Mouse (Mus musculus) lung, adult 2 months (tissue): ENCODE measurements around the gene Nhs. TPM values are rescaled to one million over a fixed set of nuclear protein-coding genes. Genes with fewer than 3 reads are reported as not detected.

Experiments
- DNase-seq: peaks from one replicate; pipeline ENCODE4 v3.0.0; 2022
- H3K4me1 ChIP-seq: fragments of 200-500 bp; 2 replicates; pipeline ENCODE4 v1.6.1; 2011; ENCODE audit warnings: low read length; ENCODE audit not compliant: control insufficient read depth, insufficient read depth
- H3K4me3 ChIP-seq: fragments of 200-500 bp; replicated peaks from 2 replicates; pipeline ENCODE3; 2011; ENCODE audit warnings: low read depth, mild to moderate bottlenecking, control low read depth, low read length; ENCODE audit errors: extremely low read depth
- CTCF ChIP-seq: fragments of 200-500 bp; IDR thresholded peaks from 2 replicates; pipeline ENCODE4 v1.5.1; 2011; ENCODE audit warnings: mild to moderate bottlenecking, low read length, control low read depth; ENCODE audit not compliant: insufficient read depth
- POLR2A ChIP-seq: fragments of 200-500 bp; IDR thresholded peaks from 2 replicates; pipeline ENCODE4 v1.6.1; 2011; ENCODE audit warnings: low read depth, mild to moderate bottlenecking, control low read depth, low read length, borderline replicate concordance; ENCODE audit errors: extremely low read depth
- WGBS: fragments of 180-500 bp; shearing (Covaris S2); methylation state at CpG from one replicate; pipeline ENCODE4 v1.1.7; 2018; 5-methylcytosine and 5-hydroxymethylcytosine counted together
- polyA plus RNA-seq: library from polyadenylated mRNA; depleted of rRNA; stranded (reverse); fragments of >200 nt; gene quantifications from 2 replicates; pipeline ENCODE4 v1.2.3, GENCODE M21; 2012

Nhs gene
- polyA plus RNA-seq, 1 experiment, result 0.33 TPM

DNA sequence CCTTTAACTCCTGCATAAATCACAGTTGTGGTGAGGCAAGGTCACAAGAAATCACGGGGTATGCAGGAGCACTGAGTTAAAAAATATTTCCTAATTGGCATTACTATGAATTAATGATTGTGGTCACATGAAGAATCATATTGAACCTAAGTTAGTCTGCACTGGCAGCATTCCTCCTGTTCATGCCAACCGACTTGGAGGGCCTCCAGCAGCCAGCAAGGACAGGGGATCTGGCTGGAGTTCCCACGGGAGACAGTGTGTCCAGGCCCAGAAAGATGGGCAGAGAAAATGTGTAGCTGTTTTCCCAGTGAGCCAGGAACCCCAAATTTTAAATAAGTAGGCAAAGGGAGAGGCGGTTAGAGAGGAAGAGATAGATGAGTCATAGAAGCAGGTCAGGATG, 249.6 kb downstream of the Nhs start:
- no peak for TF ChIP-seq POLR2A
- TF ChIP-seq CTCF, result no peak
- Histone ChIP-seq H3K4me3 (no peak overlapping the region), H3K4me1 (no peaks in the 10 kb centered on the region)
- no peak for DNase-seq
- 71% methylated on average over 4 of the region's 4 CpGs for WGBS

DNA sequence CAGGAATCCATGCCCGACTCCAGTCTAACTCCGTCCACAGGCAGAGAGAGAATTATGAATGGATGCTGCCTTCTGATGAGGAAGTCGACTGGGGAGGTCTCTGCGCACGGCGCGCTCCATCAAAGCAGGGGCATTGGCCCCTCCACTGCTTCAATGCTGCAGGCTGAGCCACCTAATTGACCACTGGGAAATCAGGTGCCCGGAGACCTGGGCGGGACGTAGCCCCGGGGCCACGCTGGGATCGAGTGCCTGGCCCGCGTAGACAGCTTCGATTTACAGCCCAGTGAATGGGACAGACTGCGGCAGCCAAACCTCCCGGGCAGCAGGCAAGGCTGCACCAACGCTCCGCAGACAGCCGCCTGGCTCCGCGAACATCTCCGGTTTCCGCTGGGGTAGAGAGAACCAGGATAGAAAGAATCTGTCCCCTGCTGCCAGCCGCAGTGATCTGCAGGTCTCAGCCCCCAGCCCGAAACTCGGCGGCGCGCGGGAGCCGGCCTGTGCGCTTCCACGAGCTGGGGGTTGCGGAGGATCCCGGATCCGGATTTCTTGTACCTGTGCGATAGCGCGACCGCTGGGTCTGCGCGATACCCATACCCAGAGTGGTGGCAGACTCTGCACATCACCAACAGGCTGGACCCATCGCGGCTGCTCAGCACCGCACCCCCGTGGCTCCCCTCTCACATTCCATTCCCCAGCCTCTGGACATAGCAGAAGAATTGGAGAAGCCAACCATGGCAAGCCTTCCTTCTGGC, 250.7 kb downstream of the Nhs start:
- no peaks in the 10 kb centered on the region for H3K4me1 ChIP-seq
- TF ChIP-seq POLR2A (no peak), CTCF (no peak)
- 24% methylated on average over 48 of the region's 48 CpGs for WGBS
- no peak overlapping the region for H3K4me3 ChIP-seq
- DNase-seq, result no peak

DNA sequence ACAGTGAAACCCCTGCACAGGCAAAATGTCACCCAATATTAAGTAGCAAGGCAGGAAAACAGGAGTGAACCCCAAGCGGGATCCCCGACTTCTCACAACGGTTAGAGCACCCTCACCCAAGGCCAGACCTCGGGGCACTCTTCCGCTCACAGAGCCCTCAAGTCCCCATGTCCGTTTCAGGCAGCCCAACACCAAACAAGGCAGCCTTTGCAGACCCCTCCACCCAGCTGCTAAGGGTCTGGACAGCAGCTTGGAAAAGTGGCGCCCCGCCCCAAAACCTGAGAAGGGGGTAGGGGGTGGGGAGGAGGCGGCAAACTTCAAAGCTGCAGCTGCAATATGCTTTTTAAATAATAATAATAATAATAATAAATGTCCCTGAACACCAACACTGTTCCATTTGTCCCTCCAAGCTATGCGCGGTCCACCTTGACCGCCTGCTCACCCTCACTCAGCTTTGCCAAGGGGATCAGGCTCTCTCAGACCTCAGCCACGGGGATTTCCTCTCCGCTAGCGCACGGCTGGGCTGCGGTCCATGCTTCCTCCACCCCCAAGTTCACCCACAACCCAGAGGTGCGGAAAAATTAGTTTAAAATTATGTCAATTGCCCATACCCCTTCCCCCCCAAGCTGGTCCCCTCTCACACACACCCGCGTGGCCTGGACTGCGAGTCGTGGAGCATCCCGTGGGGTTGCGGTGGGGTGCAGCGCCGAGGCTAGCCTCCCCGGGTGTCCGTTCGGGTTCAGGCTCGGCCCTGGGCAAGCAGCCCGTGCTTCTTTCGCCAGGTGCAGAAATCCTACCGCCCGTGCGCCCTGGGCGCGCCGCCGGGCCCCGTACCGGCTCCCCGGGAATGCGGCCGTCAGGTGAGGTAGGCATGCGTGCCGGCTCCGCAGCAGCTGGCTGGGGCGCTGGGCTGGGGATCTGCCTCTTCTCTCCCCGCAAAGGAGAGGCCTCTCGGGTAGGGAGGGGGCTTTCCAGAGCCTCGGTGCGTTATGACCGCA, 251.6 kb downstream of the Nhs start:
- no peak overlapping the region for H3K4me3 ChIP-seq
- no peak for DNase-seq
- no peak for TF ChIP-seq CTCF
- no peak for TF ChIP-seq POLR2A
- WGBS, result 33% methylated on average over 53 of the region's 53 CpGs
- no peaks in the 10 kb centered on the region for H3K4me1 ChIP-seq

- TF ChIP-seq POLR2A (no peak), CTCF (no peak)
- peaks cover 2% of the 10 kb centered on the region; the same call in 1 of the 2 replicates for H3K4me1 ChIP-seq
- DNase-seq, result no peak
- 43% methylated on average over 2 of the region's 2 CpGs for WGBS
- no peak overlapping the region for H3K4me3 ChIP-seq
Observed at GRCm38 (mm10) chrX:161894442-161894841, 265.1 kb downstream of the Nhs start.

DNA sequence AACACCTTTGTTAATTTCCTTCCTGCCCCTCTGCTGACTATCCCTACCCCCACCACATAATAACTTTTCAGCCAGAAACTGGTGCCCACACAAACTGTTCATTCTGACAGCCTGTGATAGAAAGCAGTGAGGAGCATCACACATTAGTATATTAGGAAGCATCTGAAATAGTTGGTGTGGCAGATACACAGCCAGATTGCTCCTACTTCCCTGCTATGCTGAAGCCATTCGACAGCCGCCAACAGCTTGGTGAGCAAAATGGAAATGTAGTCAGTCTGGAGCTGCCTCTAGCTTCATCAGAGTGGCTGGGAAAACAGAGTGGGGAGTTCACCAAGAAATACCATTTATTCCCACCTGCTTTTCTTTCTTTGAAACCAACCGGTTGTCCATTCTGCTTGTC, 275.9 kb downstream of the Nhs start:
- no peaks in the 10 kb centered on the region for H3K4me1 ChIP-seq
- no peak for DNase-seq
- no peak overlapping the region for H3K4me3 ChIP-seq
- TF ChIP-seq POLR2A (no peak), CTCF (no peak)
- 79% methylated on average over 3 of the region's 3 CpGs for WGBS

GRCm38 (mm10) chrX:161877123-161877522, 282.4 kb downstream of the Nhs start:
- Histone ChIP-seq H3K4me1 (no peaks in the 10 kb centered on the region), H3K4me3 (no peak overlapping the region)
- no peak for TF ChIP-seq POLR2A
- TF ChIP-seq CTCF, result no peak
- DNase-seq, result no peak
- 88% methylated on average over 1 of the region's 1 CpGs for WGBS

DNA sequence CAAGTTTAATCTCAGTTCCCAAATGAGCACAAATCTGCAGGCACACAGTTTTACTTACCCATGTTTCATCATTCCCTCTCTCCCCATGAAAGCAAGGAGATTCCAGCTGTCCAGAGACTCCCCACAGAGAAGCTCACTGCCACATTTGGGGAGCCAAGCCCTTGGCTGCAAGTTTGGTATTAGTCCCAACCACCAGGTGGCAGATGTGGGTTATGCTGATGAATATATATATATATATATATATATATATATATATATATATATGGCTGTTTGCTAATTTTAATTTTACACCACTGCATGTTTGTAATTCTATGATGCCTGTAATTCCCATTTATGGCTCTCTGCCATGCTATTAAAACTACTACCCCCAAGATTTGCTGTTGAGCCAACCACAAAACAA, 286.0 kb downstream of the Nhs start:
- no peak for TF ChIP-seq POLR2A
- peak; percentile 12; the same call in 1 of the 2 replicates for TF ChIP-seq CTCF
- H3K4me3 ChIP-seq, result no peak overlapping the region
- no peak for DNase-seq
- H3K4me1 ChIP-seq, result no peaks in the 10 kb centered on the region

- TF ChIP-seq CTCF (no peak), POLR2A (no peak)
- WGBS, result 79% methylated on average over 7 of the region's 7 CpGs
Observed at GRCm38 (mm10) chrX:161871306-161871705, 288.2 kb downstream of the Nhs start.

GRCm38 (mm10) chrX:161855630-161856029, 303.9 kb downstream of the Nhs start:
- H3K4me3 ChIP-seq, result no peak overlapping the region
- no peak for DNase-seq
- H3K4me1 ChIP-seq, result no peaks in the 10 kb centered on the region
- 84% methylated on average over 2 of the region's 2 CpGs for WGBS
- no peak for TF ChIP-seq POLR2A
- TF ChIP-seq CTCF, result no peak

More at GRCm38 (mm10) chrX:161871306-161871705, 288.2 kb downstream of the Nhs start:
- Histone ChIP-seq H3K4me1 (no peaks in the 10 kb centered on the region), H3K4me3 (no peak overlapping the region)
- DNase-seq, result no peak
